Mouse (Mus musculus) inflammation-experienced regulatory T-cells, adult 16 weeks (primary cell): ENCODE measurements around the gene Thrb. TPM values are rescaled to one million over a fixed set of nuclear protein-coding genes. Genes with fewer than 3 reads are reported as not detected.

Experiments
- polyA plus RNA-seq: library from polyadenylated mRNA; unstranded; fragments of 100-300 nt; shearing (Covaris generic); gene quantifications from one replicate; pipeline ENCODE4 v1.2.1, GENCODE M21; 2017

The Thrb gene
- 1.3 TPM for polyA plus RNA-seq

DNA sequence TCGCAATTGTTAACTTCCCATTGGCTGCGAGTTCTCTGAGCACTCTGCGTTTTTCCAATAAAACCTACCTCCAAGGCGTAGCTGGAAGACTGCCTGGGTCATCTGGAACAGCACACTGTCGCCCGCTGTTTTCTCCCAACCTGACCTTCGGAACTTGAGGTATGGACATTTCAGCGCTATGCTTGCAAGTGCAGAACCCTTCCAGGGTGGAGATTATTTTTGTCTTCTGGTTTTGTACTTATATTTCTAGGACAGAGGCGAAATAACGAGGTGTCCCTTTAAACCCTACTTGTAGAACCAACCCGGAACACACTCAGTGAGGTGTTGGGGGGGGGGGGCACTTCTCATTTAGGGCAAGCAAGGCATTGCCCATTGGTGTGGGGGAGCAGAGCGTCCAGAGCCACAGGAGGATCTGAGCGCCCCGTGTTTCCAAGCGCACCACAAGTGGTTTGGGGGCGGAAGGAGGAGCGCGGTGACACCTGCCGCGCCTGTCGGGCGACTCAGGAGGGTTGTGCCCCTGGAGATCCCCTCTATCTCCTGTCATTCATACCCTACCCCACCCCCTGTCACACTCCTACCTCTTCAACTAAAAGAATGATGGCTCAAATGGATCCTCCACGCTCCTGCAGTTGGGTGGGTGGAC is at the start of gene Thrb:
Gene Thrb (plus strand): TSS at position 576 of the 643 bp plus-strand sequence.

